Mouse (Mus musculus) kidney, adult 18-20 months (tissue): ENCODE measurements around the gene Alg9.

Source experiments
- DNase-seq: peaks from one replicate; pipeline ENCODE4 v3.0.0; 2021

The Alg9 gene

GRCm38 (mm10) chr9:50774991-50775612, at the start of gene Alg9, which contains the start of gene 1110032A03Rik:
Alg9 (plus strand) TSS chr9:50775019.
1110032A03Rik (minus strand) TSS chr9:50775520.
- peak; percentile 90 for DNase-seq

GRCm38 (mm10) chr9:50725921-50726590, 48.8 kb upstream of the Alg9 start:
- DNase-seq: no peak

GRCm38 (mm10) chr9:50727171-50727924, 47.5 kb upstream of the Alg9 start:
- no peak for DNase-seq

GRCm38 (mm10) chr9:50727925-50728651, 46.7 kb upstream of the Alg9 start:
- DNase-seq: peak; percentile 59

GRCm38 (mm10) chr9:50729600-50729999, 45.2 kb upstream of the Alg9 start:
- no peak for DNase-seq

GRCm38 (mm10) chr9:50732560-50732959, 42.3 kb upstream of the Alg9 start:
- no peak for DNase-seq

- DNase-seq: peak; percentile 63
These were observed 39.8 kb upstream of the Alg9 start for GRCm38 (mm10) chr9:50734989-50735388.

GRCm38 (mm10) chr9:50738914-50739870, 35.6 kb upstream of the Alg9 start, which contains the start of gene Dixdc1:
Dixdc1 (minus strand) TSS chr9:50739517.
- DNase-seq: peak; percentile 98

GRCm38 (mm10) chr9:50740867-50741784, 33.7 kb upstream of the Alg9 start:
- no peak for DNase-seq

GRCm38 (mm10) chr9:50742261-50742660, 32.6 kb upstream of the Alg9 start:
- DNase-seq: no peak

- DNase-seq: no peak
These were observed 32.1 kb upstream of the Alg9 start for GRCm38 (mm10) chr9:50742744-50743143.

- no peak for DNase-seq
These were observed 29.0 kb upstream of the Alg9 start for GRCm38 (mm10) chr9:50745806-50746205.

GRCm38 (mm10) chr9:50746214-50746677, 28.6 kb upstream of the Alg9 start, which contains the start of gene 2310030G06Rik:
2310030G06Rik (minus strand) TSS chr9:50746536.
- DNase-seq: peak; percentile 82

- no peak for DNase-seq
These were observed 24.1 kb upstream of the Alg9 start for GRCm38 (mm10) chr9:50750706-50751105.

- no peak for DNase-seq
These were observed 23.5 kb upstream of the Alg9 start, which contains the start of gene Cryab for GRCm38 (mm10) chr9:50751323-50751722. Cryab (plus strand) TSS chr9:50751325.

- DNase-seq: no peak
These were observed 22.7 kb upstream of the Alg9 start, which contains the start of gene Hspb2 for GRCm38 (mm10) chr9:50752054-50752602. Hspb2 (minus strand) TSS chr9:50752354.

- DNase-seq: peak; percentile 78
These were observed 21.8 kb upstream of the Alg9 start for GRCm38 (mm10) chr9:50752784-50753615.

GRCm38 (mm10) chr9:50753947-50754346, 20.9 kb upstream of the Alg9 start:
- DNase-seq: no peak

GRCm38 (mm10) chr9:50756711-50757110, 18.1 kb upstream of the Alg9 start:
- DNase-seq: no peak
